Mouse (Mus musculus) retina, embryonic 14.5 days (tissue): ENCODE results near the gene Top3b.

Experiments
- DNase-seq: peaks from one replicate; pipeline ENCODE4 v3.0.0-alpha.2; 2015; ENCODE audit warnings: low spot score

Top3b gene

GRCm38 (mm10) chr16:16897056-16897584 is 26.6 kb downstream of the Top3b start:
- peak; percentile 23 for DNase-seq

- no peak for DNase-seq
Observed at GRCm38 (mm10) chr16:16902329-16902728, 31.8 kb downstream of the Top3b start.

GRCm38 (mm10) chr16:16903188-16903587 is 32.7 kb downstream of the Top3b start:
- DNase-seq: no peak

GRCm38 (mm10) chr16:16907799-16908198 is 37.3 kb downstream of the Top3b start:
- DNase-seq: no peak

GRCm38 (mm10) chr16:16911641-16912597 is 41.4 kb downstream of the Top3b start:
- peak; percentile 92 for DNase-seq

GRCm38 (mm10) chr16:16913440-16913839 is 42.9 kb downstream of the Top3b start:
- DNase-seq: no peak

- DNase-seq: no peak
Observed at GRCm38 (mm10) chr16:16918441-16919117, 48.0 kb downstream of the Top3b start.

- DNase-seq: peak; percentile 20
Observed at GRCm38 (mm10) chr16:16921021-16921435, 50.5 kb downstream of the Top3b start.

GRCm38 (mm10) chr16:16924481-16924880 is 53.9 kb downstream of the Top3b start:
- DNase-seq: no peak

GRCm38 (mm10) chr16:16926536-16926935 is 56.0 kb downstream of the Top3b start:
- DNase-seq: no peak

GRCm38 (mm10) chr16:16928908-16929307 is 58.4 kb downstream of the Top3b start:
- DNase-seq: peak; percentile 35

- no peak for DNase-seq
Observed at GRCm38 (mm10) chr16:16930326-16930725, 59.8 kb downstream of the Top3b start.

- no peak for DNase-seq
Observed at GRCm38 (mm10) chr16:16930810-16931296, 60.3 kb downstream of the Top3b start.

- no peak for DNase-seq
Observed at GRCm38 (mm10) chr16:16939543-16939942, 69.0 kb downstream of the Top3b start.

GRCm38 (mm10) chr16:16941078-16941477 is 70.5 kb downstream of the Top3b start:
- DNase-seq: no peak
